ENCODE assay signal across 20 mouse cellular contexts in the genomic region with DNA sequence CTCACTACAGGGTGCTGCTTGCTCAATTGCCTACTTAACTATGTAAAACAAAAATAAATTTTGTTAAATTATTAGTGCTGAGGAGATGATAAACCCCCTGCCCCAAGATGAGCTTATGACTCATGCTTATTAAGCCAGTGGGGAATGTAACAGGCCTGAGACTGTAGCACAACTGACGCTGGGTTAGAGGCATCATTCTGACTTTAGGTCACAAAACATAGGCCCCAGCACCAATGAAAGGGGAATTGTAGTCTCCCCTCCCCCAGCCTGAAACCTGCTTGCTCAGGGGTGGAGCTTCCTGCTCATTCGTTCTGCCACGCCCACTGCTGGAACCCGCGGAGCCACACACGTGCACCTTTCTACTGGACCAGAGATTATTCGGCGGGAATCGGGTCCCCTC. TPM values are rescaled to one million over a fixed set of nuclear protein-coding genes. Genes with fewer than 3 reads are reported as not detected.
DNase-seq lines count a peak whose midpoint lies in the region; ATAC-seq lines count a peak whose summit lies in the region.
"Had no signal": no experiment of that assay in that cellular context is flagged by ENCODE, and none has a peak within 500 bp of the region (broad histone marks: within the 10 kb centered on the region; RNA-seq: fewer than 3 reads in every experiment).

No protein-coding gene starts in this region.

- H3K9ac ChIP-seq in heart, embryonic 12.5 days, result no peak overlapping the region
- H3K9ac ChIP-seq: embryonic facial prominence, embryonic 12.5 days; heart, embryonic 13.5 days; hindbrain, embryonic 12.5 days had no signal

- H3K36me3 ChIP-seq in heart, embryonic 12.5 days, result no peaks in the 10 kb centered on the region
- H3K36me3 ChIP-seq: embryonic facial prominence, embryonic 12.5 days; heart, embryonic 13.5 days; hindbrain, embryonic 12.5 days had no signal

- H3K27me3 ChIP-seq in heart, embryonic 12.5 days (replicated peaks), result peaks cover 7% of the 10 kb centered on the region; the same call in 1 of the 2 replicates

- no peak for ATAC-seq in CD4-positive, CD25-positive, alpha-beta regulatory T cell, adult 4 months
- ATAC-seq in heart, embryonic 12.5 days (ENCODE audit: insufficient number of reproducible peaks, low FRiP score), result no peak
- ATAC-seq: forebrain, embryonic 16.5 days; hindbrain, embryonic 16.5 days had no signal

- peak; percentile 43 for DNase-seq in CD4-positive, CD25-positive, alpha-beta regulatory T cell, adult 2 months (ENCODE audit: low read depth, low spot score)
- DNase-seq in thymus, postnatal 0 days (ENCODE audit: low spot score), result peak; percentile 64
- no peak for DNase-seq in thymus, postnatal 36 days
- DNase-seq in A20 (ENCODE audit: low read depth, low spot score) (peak; percentile 64), ZHBTc4 (ENCODE audit: low read depth, low spot score) (peak; percentile 49)
- no peak for DNase-seq in lung, postnatal 4 days
- DNase-seq: adrenal gland, adult 8-10 months; adrenal gland, postnatal 36 days; cerebellum, adult 2 months; cerebellum, postnatal 10 days; gastrocnemius, postnatal 10 days; heart, adult 2 months; heart, postnatal 4 days had no signal

- H3K4me3 ChIP-seq in heart, embryonic 12.5 days, result no peak overlapping the region
- H3K4me3 ChIP-seq: embryonic facial prominence, embryonic 12.5 days; heart, adult 2 months; heart, embryonic 13.5 days; hindbrain, embryonic 12.5 days had no signal

- whole genome bisulfite sequencing in heart, embryonic 12.5 days, result 29% methylated on average over 9 of the region's 9 CpGs

- H3K4me1 ChIP-seq in heart, embryonic 12.5 days (replicated peaks), result peaks cover 10% of the 10 kb centered on the region; the same call in 1 of the 2 replicates
- H3K4me1 ChIP-seq: embryonic facial prominence, embryonic 12.5 days had no signal

- no peak overlapping the region for H3K27ac ChIP-seq in heart, embryonic 12.5 days (ENCODE audit: poor library complexity, severe bottlenecking)
- H3K27ac ChIP-seq: embryonic facial prominence, embryonic 12.5 days; heart, adult 2 months; heart, embryonic 13.5 days; hindbrain, embryonic 12.5 days had no signal

- H3K4me2 ChIP-seq in heart, embryonic 12.5 days, result no peak overlapping the region
- H3K4me2 ChIP-seq: embryonic facial prominence, embryonic 12.5 days; heart, embryonic 13.5 days; hindbrain, embryonic 12.5 days had no signal

- H3K9me3 ChIP-seq in heart, embryonic 12.5 days (replicated peaks), result peaks cover 7% of the 10 kb centered on the region
- H3K9me3 ChIP-seq: embryonic facial prominence, embryonic 12.5 days; hindbrain, embryonic 12.5 days had no signal

RNA-seq across cellular contexts. Expression of gene Grid1, which starts 48.3 kb away (rescaled TPM):
- polyA plus RNA-seq in CD4-positive, CD25-positive, alpha-beta regulatory T cell, adult 4 months (2017; shearing (Covaris generic)), result not detected
- polyA plus RNA-seq in thymus, postnatal 0 days (2015; fragmentation: Nextera tagmentation; extraction: Ambion mirVana), result 0.05 and 0.08 TPM in 2 replicates
- polyA plus RNA-seq in heart, embryonic 12.5 days (2016; fragmentation: Nextera tagmentation; extraction: Ambion mirVana), result 0.44 and 0.51 TPM in 2 replicates

Comparison
In these comparisons a context has a peak if more than half of its experiments do, and no peak if none do; other contexts are left out.
1. DNase-seq: peak in CD4-positive, CD25-positive, alpha-beta regulatory T cell, adult 2 months (single experiment), thymus, postnatal 0 days (single experiment), A20 (single experiment) and ZHBTc4 (single experiment); none in thymus, postnatal 36 days (0 of 2) and lung, postnatal 4 days (0 of 2).